ENCODE assay signal across 26 mouse cellular contexts in the genomic region with DNA sequence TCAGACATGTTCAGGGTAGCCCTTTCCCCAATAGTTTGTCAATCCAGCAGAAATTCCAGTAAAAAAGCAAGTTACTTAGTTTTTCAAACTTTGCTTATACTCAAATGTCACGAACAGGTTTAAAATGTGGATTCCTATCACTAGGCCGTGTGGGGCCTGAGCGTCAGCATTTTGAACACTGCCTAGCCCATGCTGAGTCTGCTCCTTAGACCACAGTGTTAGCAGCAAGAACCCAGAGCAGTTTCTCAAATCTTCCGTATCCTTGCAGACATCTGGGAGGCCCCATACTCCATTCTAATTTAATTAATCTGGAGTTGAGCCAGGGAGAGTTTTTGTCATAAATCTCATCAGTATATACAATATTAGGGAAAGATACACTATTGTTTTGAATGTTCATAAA.
DNase-seq lines count a peak whose midpoint lies in the region; ATAC-seq lines count a peak whose summit lies in the region.
"Had no signal": no experiment of that assay in that cellular context is flagged by ENCODE, and none has a peak within 500 bp of the region (broad histone marks: within the 10 kb centered on the region; RNA-seq: fewer than 3 reads in every experiment).

No protein-coding gene starts in this region.

- H3K9ac ChIP-seq in hindbrain, embryonic 13.5 days: no peak overlapping the region
- H3K9ac ChIP-seq in hindbrain, embryonic 16.5 days (ENCODE audit: low read depth, low read length): no peak overlapping the region
- H3K9ac ChIP-seq in kidney, embryonic 16.5 days (replicated peaks; ENCODE audit: low read length): no peak overlapping the region
- no peak overlapping the region for H3K9ac ChIP-seq in neural tube, embryonic 11.5 days (ENCODE audit: low read length)
- no peak overlapping the region for H3K9ac ChIP-seq in neural tube, embryonic 15.5 days (replicated peaks)
- H3K9ac ChIP-seq: embryonic facial prominence, embryonic 13.5 days; embryonic facial prominence, embryonic 15.5 days; forebrain, embryonic 13.5 days; forebrain, embryonic 15.5 days had no signal

- H3K4me3 ChIP-seq in hindbrain, embryonic 13.5 days: no peak overlapping the region
- no peak overlapping the region for H3K4me3 ChIP-seq in hindbrain, embryonic 16.5 days (ENCODE audit: low read length)
- no peak overlapping the region for H3K4me3 ChIP-seq in kidney, embryonic 16.5 days (ENCODE audit: low read length)
- no peak overlapping the region for H3K4me3 ChIP-seq in neural tube, embryonic 11.5 days (ENCODE audit: low read depth, low read length)
- no peak overlapping the region for H3K4me3 ChIP-seq in neural tube, embryonic 15.5 days (replicated peaks)
- H3K4me3 ChIP-seq: embryonic facial prominence, embryonic 13.5 days; embryonic facial prominence, embryonic 15.5 days; erythroblast, embryonic 14.5 days; forebrain, embryonic 13.5 days; forebrain, embryonic 15.5 days had no signal

- no peaks in the 10 kb centered on the region for H3K9me3 ChIP-seq in hindbrain, embryonic 13.5 days
- no peaks in the 10 kb centered on the region for H3K9me3 ChIP-seq in hindbrain, embryonic 16.5 days (ENCODE audit: control insufficient read depth, low read length)
- H3K9me3 ChIP-seq in kidney, embryonic 16.5 days (ENCODE audit: low read length): no peaks in the 10 kb centered on the region
- H3K9me3 ChIP-seq in neural tube, embryonic 11.5 days (ENCODE audit: control insufficient read depth, low read length): no peaks in the 10 kb centered on the region
- H3K9me3 ChIP-seq in neural tube, embryonic 15.5 days (replicated peaks): no peaks in the 10 kb centered on the region
- H3K9me3 ChIP-seq: embryonic facial prominence, embryonic 13.5 days; embryonic facial prominence, embryonic 15.5 days; forebrain, embryonic 13.5 days; forebrain, embryonic 15.5 days; G1E had no signal

- H3K27ac ChIP-seq in hindbrain, embryonic 13.5 days: no peak overlapping the region
- no peak overlapping the region for H3K27ac ChIP-seq in hindbrain, embryonic 16.5 days (ENCODE audit: low read depth, low read length)
- H3K27ac ChIP-seq in kidney, embryonic 16.5 days (ENCODE audit: low read length): no peak overlapping the region
- H3K27ac ChIP-seq in neural tube, embryonic 11.5 days (ENCODE audit: low read depth, low read length): no peak overlapping the region
- H3K27ac ChIP-seq in neural tube, embryonic 15.5 days (replicated peaks): 0 out of 2 replicates have a peak overlapping the region, but pooled peaks have one; percentile 33
- H3K27ac ChIP-seq: embryonic facial prominence, embryonic 13.5 days; embryonic facial prominence, embryonic 15.5 days; forebrain, embryonic 13.5 days; forebrain, embryonic 15.5 days had no signal

- 0 out of 2 replicates have a peak, but pooled peaks cover 2% of the 10 kb centered on the region for H3K27me3 ChIP-seq in hindbrain, embryonic 13.5 days
- no peaks in the 10 kb centered on the region for H3K27me3 ChIP-seq in hindbrain, embryonic 16.5 days (replicated peaks; ENCODE audit: control insufficient read depth, insufficient read depth, low read length)
- H3K27me3 ChIP-seq in kidney, embryonic 16.5 days (ENCODE audit: insufficient read depth, low read length): peaks cover 18% of the 10 kb centered on the region
- no peaks in the 10 kb centered on the region for H3K27me3 ChIP-seq in neural tube, embryonic 11.5 days (ENCODE audit: control insufficient read depth, insufficient read depth, low read length)
- H3K27me3 ChIP-seq in neural tube, embryonic 15.5 days (replicated peaks): 0 out of 2 replicates have a peak, but pooled peaks cover 6% of the 10 kb centered on the region
- H3K27me3 ChIP-seq: CH12.LX; embryonic facial prominence, embryonic 13.5 days; embryonic facial prominence, embryonic 15.5 days; forebrain, embryonic 13.5 days; forebrain, embryonic 15.5 days; Patski had no signal

- H3K4me2 ChIP-seq in hindbrain, embryonic 13.5 days: no peak overlapping the region
- H3K4me2 ChIP-seq in hindbrain, embryonic 16.5 days (ENCODE audit: low read length): no peak overlapping the region
- H3K4me2 ChIP-seq in kidney, embryonic 16.5 days (replicated peaks; ENCODE audit: low read depth, low read length): no peak overlapping the region
- H3K4me2 ChIP-seq in neural tube, embryonic 11.5 days (ENCODE audit: low read depth): no peak overlapping the region
- no peak overlapping the region for H3K4me2 ChIP-seq in neural tube, embryonic 15.5 days
- H3K4me2 ChIP-seq: embryonic facial prominence, embryonic 13.5 days; embryonic facial prominence, embryonic 15.5 days; forebrain, embryonic 13.5 days; forebrain, embryonic 15.5 days had no signal

- H3K36me3 ChIP-seq in hindbrain, embryonic 13.5 days: no peaks in the 10 kb centered on the region
- no peaks in the 10 kb centered on the region for H3K36me3 ChIP-seq in hindbrain, embryonic 16.5 days (ENCODE audit: control insufficient read depth, insufficient read depth, low read length)
- no peaks in the 10 kb centered on the region for H3K36me3 ChIP-seq in kidney, embryonic 16.5 days (ENCODE audit: insufficient read depth, low read length)
- H3K36me3 ChIP-seq in neural tube, embryonic 11.5 days (ENCODE audit: control insufficient read depth, insufficient read depth, low read length): no peaks in the 10 kb centered on the region
- no peaks in the 10 kb centered on the region for H3K36me3 ChIP-seq in neural tube, embryonic 15.5 days
- H3K36me3 ChIP-seq: embryonic facial prominence, embryonic 13.5 days; embryonic facial prominence, embryonic 15.5 days; forebrain, embryonic 15.5 days; G1E had no signal

- DNase-seq in kidney, adult 8-10 months: no peak
- DNase-seq in neural tube, embryonic 11.5 days (ENCODE audit: low spot score): no peak
- DNase-seq in neural tube, embryonic 10.5 days (ENCODE audit: extremely low spot score, low spot score): no peak
- DNase-seq in adrenal gland, postnatal 10 days: no peak
- DNase-seq: adrenal gland, adult 8-10 months; adrenal gland, postnatal 25 days; B cell, adult 2 months; cerebellum, adult 11 months; cerebellum, adult 18-20 months; cerebellum, adult 8-10 months; cerebellum, adult 9-11 months; cerebellum, postnatal 36 days had no signal

- ATAC-seq in hindbrain, embryonic 13.5 days (ENCODE audit: low FRiP score): peak; percentile 26; the same call in 1 of the 2 replicates
- ATAC-seq in hindbrain, embryonic 16.5 days: no peak
- 0 out of 2 replicates have a peak, but pooled peaks have one; percentile 20 for ATAC-seq in kidney, embryonic 16.5 days (ENCODE audit: low FRiP score, low TSS enrichment)
- peak; percentile 33; the same call in 1 of the 2 replicates for ATAC-seq in neural tube, embryonic 11.5 days (ENCODE audit: insufficient read depth, low FRiP score, low TSS enrichment)
- no peak for ATAC-seq in neural tube, embryonic 15.5 days (ENCODE audit: low FRiP score)
- ATAC-seq: activated CD4-positive, CD25-positive, alpha-beta regulatory T cell, adult 4 months; CD4-positive, CD25-positive, alpha-beta regulatory T cell, adult 4 months had no signal

- WGBS in hindbrain, embryonic 13.5 days: 72% methylated on average over 4 of the region's 4 CpGs
- WGBS in hindbrain, embryonic 16.5 days: 66% methylated on average over 4 of the region's 4 CpGs
- WGBS in kidney, embryonic 16.5 days: 68% methylated on average over 4 of the region's 4 CpGs
- WGBS in neural tube, embryonic 11.5 days: 62% methylated on average over 4 of the region's 4 CpGs
- WGBS in neural tube, embryonic 15.5 days: 50% methylated on average over 4 of the region's 4 CpGs

- H3K4me1 ChIP-seq in hindbrain, embryonic 13.5 days (replicated peaks): peaks cover 16% of the 10 kb centered on the region
- H3K4me1 ChIP-seq in hindbrain, embryonic 16.5 days (ENCODE audit: control insufficient read depth, insufficient read depth, low read depth, low read length): no peaks in the 10 kb centered on the region
- H3K4me1 ChIP-seq in kidney, embryonic 16.5 days (ENCODE audit: insufficient read depth, low read length): peaks cover 13% of the 10 kb centered on the region
- peaks cover 12% of the 10 kb centered on the region for H3K4me1 ChIP-seq in neural tube, embryonic 11.5 days (ENCODE audit: control insufficient read depth, insufficient read depth, low read length)
- H3K4me1 ChIP-seq in neural tube, embryonic 15.5 days: peaks cover 16% of the 10 kb centered on the region

Comparison
In these comparisons a context has a peak if more than half of its experiments do, and no peak if none do; other contexts are left out.
1. ATAC-seq: peak in hindbrain, embryonic 13.5 days (single experiment), kidney, embryonic 16.5 days (single experiment) and neural tube, embryonic 11.5 days (single experiment); none in hindbrain, embryonic 16.5 days (single experiment) and neural tube, embryonic 15.5 days (single experiment).